Mouse (Mus musculus) brain, adult 10 weeks (tissue): Measurements from ENCODE around the gene Fam122c. TPM values are rescaled to one million over a fixed set of nuclear protein-coding genes. Genes with fewer than 3 reads are reported as not detected.

ENCODE experiments used
- polyA plus RNA-seq: library from polyadenylated mRNA; stranded (reverse); fragments of 350-450 nt; fragmentation: Illumina TruSeq; extraction: RNeasy Lipid Tissue Mini Kit (QIAGEN cat#74804); gene quantifications from one replicate; pipeline ENCODE4 v1.2.3, GENCODE M21; 2015; ENCODE audit warnings: low read depth, low replicate concordance

The Fam122c gene
- polyA plus RNA-seq = not detected

GRCm38 (mm10) chrX:53273124-53273523, at the start of gene Fam122c:
TSS of gene Fam122c (plus strand) at chrX:53273424.

GRCm38 (mm10) chrX:53240011-53240410, 33.2 kb upstream of the Fam122c start, which contains the start of gene Plac1:
TSS of gene Plac1 (minus strand) at chrX:53240111.

GRCm38 (mm10) chrX:53269289-53270062, 3.7 kb upstream of the Fam122c start, which contains the start of gene Fam122b:
TSS of gene Fam122b (minus strand) at chrX:53269805.

GRCm38 (mm10) chrX:53370366-53370740, 97.1 kb downstream of the Fam122c start, which contains the start of gene Mospd1:
TSS of gene Mospd1 (minus strand) at chrX:53370502.

Other genes with a start within 250 kb of the Fam122c start
- gene Plac1, start 33.3 kb upstream of the Fam122c start, polyA plus RNA-seq = not detected
- gene Fam122b, start 3.6 kb upstream of the Fam122c start, polyA plus RNA-seq = 5.1 TPM
- gene Mospd1, start 97.1 kb downstream of the Fam122c start, polyA plus RNA-seq = 21.9 TPM
- gene Etd, start 161.5 kb downstream of the Fam122c start, polyA plus RNA-seq = not detected